Mouse (Mus musculus) c-Kit-negative CD71-positive TER-119-positive erythroid progenitor cells, embryonic 14.5 days (primary cell): ENCODE results near the gene Xpa.
A peak's percentile ranks its signal among the peaks of the same experiment; 100 is the strongest.
"Not testable (repeated sequence)": the region's sequence is repeated elsewhere in the genome, so short reads cannot be mapped to it uniquely, and the experiment has no call there.

Source experiments
- DNase-seq: peaks from one replicate; pipeline ENCODE4 v3.0.0-alpha.2; 2013; ENCODE audit warnings: low read depth, low spot score

Gene Xpa

GRCm38 (mm10) chr4:46195781-46196487 is at the start of gene Xpa:
Xpa (minus strand) TSS chr4:46196311.
- peak; percentile 99 for DNase-seq

- DNase-seq = no peak
These were observed 39.8 kb upstream of the Xpa start for GRCm38 (mm10) chr4:46235871-46236270.

DNA sequence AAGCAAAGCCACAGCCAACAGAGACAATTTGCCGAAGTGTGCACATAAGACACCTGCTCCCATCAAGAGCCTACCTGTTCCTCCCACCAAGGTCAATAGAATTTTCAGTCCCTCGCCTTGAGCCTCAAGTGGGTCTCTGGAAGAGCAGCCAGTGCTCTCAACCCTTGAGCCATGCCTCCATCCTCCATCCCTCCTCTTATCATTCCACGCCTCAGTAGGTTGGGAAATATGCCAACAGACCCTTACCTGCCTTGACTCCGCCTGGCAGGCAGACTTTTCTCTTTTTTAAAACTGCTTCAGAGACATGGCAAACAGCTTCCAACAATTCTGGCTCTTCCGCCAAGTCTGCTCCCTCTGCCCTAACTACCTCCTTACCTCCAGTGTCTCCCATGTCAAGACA is 38.6 kb upstream of the Xpa start:
- DNase-seq = no peak

- DNase-seq = no peak
These were observed 30.9 kb upstream of the Xpa start for GRCm38 (mm10) chr4:46226972-46227535.

DNA sequence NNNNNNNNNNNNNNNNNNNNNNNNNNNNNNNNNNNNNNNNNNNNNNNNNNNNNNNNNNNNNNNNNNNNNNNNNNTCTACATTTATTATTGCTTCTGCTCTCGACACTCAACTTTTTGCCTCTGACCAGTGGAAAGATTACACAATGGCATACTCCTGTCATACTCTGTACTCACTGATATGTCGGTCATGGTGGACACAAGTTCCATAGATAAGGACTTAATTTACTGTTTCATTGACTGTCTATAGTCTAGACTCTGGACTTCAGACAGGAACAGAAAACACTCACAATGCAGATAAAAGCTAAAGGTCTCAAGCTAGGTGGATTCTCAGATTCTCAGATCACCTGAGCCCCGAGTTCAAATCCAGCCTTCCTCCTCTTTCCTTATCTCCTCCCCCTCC is 25.0 kb upstream of the Xpa start:
- DNase-seq = no peak

- DNase-seq = no peak
These were observed 6.5 kb upstream of the Xpa start for GRCm38 (mm10) chr4:46202562-46203126.

DNA sequence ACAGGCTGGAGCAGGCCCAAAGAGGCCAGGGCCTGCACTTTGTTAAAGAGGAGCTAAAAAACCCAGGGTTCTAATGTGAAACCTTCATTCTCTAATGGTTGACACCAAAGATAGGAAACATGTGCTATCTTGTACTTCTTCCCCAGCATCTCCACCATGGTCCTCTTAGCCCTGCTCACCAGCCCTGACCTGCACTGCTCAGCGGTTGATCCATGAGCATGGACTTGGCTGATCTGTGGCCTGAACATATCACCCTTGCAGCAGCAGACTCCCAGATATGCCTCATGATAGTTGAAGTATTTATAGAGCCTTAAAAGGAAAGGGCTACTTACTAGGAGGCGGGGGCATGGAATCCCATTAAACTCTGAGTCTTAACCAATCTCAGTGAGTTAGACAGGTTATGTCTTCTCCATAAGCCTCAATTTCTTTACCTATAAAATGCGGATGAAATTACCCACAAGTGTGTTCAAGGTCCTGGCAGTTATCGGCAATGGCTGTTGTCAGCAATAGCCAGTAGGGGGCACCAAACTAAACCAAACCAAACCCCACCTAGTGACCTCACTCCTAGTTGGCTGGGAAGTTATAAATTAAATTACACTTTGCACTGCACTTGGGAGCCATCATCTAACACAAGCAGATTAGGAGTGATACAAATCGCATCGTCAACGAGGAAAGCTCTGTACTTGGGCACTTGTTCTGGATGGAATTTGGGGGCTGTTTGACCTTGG is 5.9 kb upstream of the Xpa start:
- peak; percentile 49 for DNase-seq

GRCm38 (mm10) chr4:46198064-46198463 is 2.0 kb upstream of the Xpa start:
- DNase-seq = no peak

DNA sequence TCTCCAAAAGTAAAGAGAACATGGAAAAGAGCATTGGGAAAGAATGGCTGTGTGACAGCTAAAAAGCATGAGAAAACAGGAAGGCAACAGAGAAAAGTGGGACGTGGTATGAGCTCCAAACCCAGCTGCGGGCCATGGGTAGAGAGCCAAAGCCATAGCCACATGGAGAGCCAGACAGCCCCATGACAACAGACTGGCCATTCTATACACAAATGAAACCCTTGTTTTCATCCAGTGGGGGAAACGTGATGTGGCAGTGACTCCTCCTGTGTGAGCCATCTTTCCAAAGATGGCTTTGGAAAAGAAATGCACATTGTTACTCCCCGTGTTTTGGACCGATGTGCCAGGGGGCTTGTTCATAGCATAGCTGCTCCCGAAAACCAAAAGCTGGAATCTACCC is 402 bp upstream of the Xpa start:
- DNase-seq = no peak

DNA sequence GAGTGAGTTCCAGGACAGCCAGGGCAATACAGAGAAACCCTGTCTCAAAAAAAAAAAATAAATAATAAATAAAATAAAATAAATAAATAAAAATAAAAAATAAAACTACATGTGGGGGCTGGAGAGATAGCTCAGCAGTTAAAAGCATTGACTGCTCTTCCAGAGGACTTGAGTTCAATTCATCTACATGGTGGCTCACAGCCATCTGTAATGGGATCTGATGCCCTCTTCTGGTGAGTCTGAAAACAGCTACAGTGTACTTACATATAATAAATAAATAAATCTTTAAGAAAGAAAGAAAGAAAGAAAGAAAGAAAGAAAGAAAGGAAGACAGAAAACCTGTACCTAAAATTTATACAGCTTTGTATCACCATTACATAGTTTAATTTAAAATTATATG is 4.1 kb downstream of the Xpa start:
- DNase-seq = not testable (repeated sequence)

DNA sequence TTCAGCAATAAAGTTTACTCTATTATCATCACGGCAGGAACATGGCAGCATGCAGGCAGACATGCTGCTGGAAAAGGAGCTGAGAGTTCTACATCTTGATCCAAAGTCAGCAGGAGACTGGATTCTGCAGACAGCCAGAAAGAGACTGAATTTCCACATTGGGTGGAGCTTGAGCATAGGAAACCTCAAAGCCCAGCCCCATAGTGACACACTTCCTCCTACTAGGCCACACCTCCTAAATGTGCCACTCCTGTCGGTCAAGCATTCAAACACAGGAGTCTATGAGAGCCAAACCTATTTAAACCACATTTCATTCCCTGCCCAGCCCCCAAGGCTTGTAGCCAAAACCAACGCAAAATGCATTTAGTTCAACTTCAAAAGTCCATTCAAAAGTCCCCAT is 9.6 kb downstream of the Xpa start:
- DNase-seq = no peak

DNA sequence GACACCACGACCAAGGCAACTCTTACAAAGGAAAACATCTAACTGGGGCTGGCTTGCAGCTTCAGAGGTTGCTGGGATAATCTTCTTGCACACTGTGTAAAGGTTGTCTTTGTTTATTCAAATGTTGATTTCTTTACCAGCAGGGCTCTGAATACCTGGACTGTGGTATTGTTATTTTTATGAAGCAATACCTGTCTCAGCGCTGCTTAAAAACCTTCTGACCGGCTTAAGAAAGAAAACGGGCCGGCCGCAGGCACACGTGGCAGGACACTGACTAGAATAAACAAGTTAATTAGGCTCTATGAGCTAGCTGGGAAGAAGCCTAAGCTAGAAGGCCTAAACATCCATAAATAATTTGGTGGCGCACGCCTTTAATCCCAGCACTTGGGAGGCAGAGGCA is 10.2 kb downstream of the Xpa start:
- DNase-seq = no peak

DNA sequence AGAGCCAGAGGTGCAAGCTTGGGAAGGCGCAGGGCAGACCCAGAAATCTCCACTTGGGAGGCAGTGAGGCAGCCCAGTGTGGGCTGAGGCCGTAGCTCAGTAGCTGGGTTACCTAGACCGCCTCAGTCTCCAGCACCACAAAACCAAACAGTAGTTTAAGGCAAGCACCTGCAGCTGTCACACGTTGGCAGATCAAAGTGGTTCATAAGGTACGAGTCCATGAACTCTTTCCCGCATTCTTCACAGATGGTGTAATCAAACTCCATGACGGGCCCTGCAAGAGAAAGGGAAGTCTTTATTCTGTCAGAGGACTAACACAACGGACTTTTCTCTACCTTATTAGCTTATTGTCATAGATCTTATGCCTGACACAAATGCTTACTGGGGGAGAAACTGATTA is 10.7 kb downstream of the Xpa start:
- no peak for DNase-seq

GRCm38 (mm10) chr4:46182181-46182580 is 13.9 kb downstream of the Xpa start:
- no peak for DNase-seq

DNA sequence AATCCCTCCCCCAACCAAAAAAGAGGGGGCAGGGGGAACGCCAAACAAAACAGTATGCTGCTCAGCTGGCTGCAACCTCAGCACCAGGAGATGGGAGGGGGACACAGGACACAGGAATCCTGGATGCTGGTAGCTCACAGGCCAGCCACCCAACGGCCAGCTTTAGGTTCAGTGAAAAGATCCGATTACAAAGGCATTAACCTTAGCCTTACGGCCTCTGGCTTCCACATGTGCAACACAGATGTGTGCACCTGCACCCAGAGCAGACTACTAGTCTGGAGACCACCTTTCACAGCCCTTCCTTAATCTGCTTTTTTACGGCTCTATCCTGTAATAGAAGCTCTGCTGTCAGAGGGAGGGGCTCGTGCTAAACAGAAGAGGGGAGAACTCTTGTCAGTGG is 14.9 kb downstream of the Xpa start:
- no peak for DNase-seq

GRCm38 (mm10) chr4:46177496-46177895 is 18.6 kb downstream of the Xpa start:
- DNase-seq = no peak

GRCm38 (mm10) chr4:46177018-46177417 is 19.1 kb downstream of the Xpa start:
- no peak for DNase-seq

DNA sequence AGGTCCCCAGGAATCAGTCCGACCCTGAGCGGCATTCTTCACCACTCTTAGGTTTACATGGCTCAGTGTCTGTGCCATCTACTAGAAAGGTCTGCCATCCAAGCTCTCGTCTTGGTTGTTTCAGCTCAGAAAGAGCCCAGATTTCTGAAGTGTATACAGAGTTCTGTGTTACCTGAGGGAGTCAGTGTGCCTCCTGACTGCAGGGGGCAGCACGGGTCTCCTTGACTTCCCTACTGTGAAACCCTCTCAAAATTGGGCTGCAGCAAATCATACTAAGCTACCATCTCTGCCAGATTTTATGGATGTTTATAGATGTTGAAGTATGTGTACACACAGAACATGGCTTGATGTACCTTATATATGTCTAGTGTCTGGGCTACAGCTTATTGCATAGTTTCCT is 19.8 kb downstream of the Xpa start:
- DNase-seq = no peak

GRCm38 (mm10) chr4:46171761-46172160 is 24.4 kb downstream of the Xpa start:
- DNase-seq = no peak

GRCm38 (mm10) chr4:46165831-46166230 is 30.3 kb downstream of the Xpa start:
- DNase-seq = no peak

DNA sequence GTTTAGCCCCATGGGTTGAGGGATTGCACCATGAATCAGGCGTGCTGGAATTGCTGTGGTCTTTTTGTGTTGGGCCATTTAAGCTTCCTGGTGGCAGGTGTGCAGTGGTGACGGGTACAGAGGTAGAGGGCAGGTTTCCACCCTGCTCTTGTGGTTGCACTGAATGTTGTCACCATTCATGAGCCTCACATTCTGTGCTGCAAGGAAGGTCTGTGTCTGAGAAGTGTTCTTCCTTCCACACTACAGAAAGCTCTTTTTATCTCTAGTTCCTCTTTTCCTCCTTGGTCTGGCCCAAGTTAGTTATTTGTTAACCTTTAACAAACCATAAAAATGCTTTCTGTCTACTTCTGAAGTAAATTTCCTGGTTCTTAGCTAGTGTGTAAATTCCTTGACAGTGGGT is 32.1 kb downstream of the Xpa start:
- DNase-seq = no peak

DNA sequence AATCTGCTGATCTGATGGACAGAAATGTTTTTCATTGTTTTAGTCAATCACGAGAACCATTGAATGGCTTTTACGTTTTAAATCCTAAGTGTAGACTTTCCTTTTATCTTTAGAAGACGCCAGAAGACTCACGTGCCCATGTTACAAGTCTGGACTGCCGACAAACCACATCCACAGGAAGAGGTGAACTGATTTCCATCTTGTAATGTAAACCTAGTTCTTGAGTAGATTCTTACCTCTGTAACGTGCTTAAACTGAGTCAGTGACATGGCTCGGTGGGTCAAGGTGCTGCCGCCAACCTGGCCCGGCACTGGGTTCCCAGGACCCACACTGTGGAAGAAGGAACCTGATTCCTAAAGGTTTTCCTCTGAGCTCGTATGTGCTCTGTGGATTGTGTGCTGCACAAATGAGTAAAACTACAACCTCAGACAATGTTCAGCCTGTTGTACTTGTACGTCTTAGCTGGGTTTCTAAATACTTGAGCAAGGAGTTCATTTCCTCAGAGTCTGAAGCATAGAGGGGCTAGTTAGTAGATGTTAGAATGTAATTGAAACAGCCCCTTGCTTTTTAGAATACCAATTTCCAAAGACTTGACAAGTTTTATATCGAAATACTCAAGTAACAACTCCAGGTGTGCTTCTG is 44.1 kb downstream of the Xpa start:
- no peak for DNase-seq
